Mouse (Mus musculus): ENCODE results near the gene Sfswap.
"Not testable (repeated sequence)": the region's sequence is repeated elsewhere in the genome, so short reads cannot be mapped to it uniquely, and the experiment has no call there.

The Sfswap gene

DNA sequence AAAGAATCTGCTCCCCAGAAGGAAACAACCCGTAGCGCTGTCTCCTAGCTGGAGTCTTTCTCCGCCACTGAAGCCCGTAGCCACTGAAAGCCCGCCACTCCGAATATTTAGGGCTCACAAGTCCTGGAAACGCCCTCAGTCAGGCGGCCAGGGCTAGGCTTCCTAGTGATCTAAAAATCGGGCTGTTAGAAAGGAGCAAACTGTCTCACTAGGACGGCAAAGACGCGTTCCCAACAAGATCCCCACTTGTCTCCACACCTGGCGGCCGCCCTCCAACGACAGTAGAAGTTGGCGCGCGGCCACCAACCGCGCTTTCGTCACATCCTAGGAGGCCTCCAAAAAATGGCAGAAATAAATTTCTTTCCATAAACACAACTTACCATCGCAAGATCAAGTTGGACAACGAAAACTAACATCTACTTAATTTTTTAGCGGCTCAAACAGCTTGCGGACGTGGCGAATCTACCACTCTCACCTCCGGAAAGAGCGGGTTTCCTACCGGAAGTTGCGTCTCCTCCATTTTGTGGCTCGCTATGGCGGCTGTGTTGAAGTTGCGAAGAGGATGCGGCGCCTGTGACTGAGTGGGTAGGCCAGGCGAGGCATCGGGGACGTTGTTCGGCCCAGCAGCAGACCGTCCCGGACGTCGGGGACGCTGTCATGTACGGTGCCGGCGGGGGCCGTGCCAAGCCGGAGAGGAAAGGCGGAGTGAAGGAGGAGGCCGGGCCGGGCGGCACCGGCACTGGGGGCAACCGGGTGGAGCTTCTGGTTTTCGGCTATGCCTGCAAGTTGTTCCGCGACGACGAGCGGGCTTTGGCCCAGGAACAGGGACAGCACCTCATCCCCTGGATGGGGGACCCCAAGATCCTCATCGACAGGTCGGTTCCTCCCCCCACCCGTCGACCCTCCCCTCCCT lies at the start of gene Sfswap:
Gene Sfswap, plus strand, starts transcription at position 500 of the 913 bp plus-strand sequence.
- peak; percentile 58 to 77 for DNase-seq (ENCODE audit: low spot score in 2 of 2)

DNA sequence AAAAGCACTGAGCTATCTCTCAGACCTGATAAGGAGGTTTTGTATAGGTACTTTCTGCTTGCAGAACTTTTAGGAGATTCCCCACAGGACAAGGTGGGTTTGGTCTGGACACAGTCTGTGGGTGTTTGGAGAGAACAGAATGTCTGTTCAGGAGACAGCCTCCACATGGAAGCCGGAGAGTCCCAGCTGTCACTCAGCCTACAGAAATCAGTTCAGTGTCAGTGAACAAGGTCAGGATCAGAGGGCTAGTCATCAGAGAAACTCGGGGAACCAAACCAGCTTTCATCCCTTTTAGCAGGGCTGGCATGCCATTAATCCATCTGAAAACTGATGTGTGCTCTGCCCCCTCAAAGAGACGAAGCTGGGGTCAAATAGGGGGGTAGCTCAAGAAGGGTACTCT lies 48.5 kb upstream of the Sfswap start:
- DNase-seq (ENCODE audit: low spot score in 2 of 2): no peak

DNA sequence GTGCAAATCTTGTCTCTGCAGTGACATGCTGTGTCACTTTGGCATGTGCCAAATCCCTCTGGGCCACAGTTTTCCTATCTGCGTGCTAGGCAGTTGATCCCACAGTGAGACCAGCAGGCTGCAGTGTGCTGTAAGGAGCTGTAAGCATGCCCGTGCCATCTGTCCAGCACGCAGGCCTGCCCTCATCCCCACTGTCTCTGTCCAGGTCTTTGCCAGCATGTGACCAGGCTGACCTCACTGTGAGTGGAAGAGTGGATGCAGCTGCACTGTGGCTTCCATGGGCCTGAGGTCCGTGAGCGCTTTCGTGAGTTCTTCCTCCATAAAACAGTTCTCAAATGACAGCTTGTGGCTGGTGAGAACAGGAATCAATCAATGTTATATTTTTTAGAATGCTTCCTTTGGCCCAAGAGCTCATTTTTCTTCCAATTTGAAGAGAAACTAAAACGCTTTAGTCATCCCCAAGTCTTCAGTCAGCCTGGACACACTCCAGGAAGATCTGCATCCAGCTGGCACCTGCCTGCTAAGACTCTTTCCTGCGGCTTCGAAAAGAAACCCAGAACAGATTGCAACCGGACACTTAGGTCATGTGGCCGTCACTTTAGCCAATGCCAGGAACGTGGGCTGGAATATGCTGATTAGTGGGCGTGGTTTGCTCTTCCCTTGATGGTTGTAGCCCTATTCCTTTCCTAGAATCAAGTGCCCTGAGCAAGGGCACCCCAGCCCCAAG lies 46.1 kb upstream of the Sfswap start:
- peak; percentile 56 to 64 for DNase-seq (ENCODE audit: low spot score in 2 of 2)

- DNase-seq (ENCODE audit: low spot score in 2 of 2): no peak
Observed at GRCm38 (mm10) chr5:129455529-129455896, 45.5 kb upstream of the Sfswap start.

DNA sequence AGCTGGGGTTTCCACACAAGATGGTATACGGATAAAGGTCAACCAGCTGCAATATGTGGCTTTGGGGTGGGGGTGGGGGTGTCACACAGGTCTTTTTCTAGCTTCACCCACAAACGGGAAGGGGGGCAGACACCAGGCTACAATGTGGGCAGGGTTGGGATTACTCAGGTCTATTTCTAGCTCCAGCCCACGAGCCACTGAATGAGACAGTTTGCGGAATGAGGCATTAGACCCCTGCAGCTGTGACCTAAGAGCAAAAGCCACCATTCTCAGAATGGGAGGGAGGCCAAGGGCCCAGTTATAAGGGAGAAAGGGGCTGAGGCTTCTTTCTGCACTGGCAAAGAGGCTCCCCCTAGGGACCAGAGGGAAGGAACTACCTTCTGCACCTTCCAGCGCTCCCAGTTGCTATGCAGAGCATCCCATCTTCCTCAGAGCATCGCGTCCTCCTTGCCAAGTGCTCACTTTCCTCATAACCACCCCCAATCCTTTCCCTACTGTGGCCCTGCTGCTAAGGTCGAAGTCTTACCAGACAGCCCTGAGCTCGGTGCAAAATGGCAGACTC lies 44.4 kb upstream of the Sfswap start:
- DNase-seq (ENCODE audit: low spot score in 2 of 2): no peak

GRCm38 (mm10) chr5:129458109-129458508 lies 42.9 kb upstream of the Sfswap start:
- no peak for DNase-seq (ENCODE audit: low spot score in 2 of 2)

DNA sequence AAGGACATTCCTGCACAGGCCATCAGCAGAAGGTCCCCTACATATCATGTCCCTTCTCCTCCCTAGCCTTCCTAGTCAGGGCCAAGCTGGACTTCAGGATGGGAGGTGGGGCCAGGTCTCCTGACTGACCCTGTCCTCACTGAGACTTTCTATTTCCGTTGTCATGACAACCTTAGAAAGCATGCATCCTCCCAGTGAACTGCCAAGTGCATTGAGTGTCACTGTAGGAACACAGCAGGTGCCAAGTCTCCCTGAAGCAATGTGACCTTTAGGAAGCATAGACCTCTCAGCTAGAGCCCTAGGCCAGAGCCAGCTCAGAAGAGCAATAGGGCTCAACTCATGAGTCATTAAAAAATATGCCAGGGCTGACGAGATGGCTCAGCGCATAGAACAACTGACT lies 42.5 kb upstream of the Sfswap start:
- no peak for DNase-seq (ENCODE audit: low spot score in 2 of 2)

DNA sequence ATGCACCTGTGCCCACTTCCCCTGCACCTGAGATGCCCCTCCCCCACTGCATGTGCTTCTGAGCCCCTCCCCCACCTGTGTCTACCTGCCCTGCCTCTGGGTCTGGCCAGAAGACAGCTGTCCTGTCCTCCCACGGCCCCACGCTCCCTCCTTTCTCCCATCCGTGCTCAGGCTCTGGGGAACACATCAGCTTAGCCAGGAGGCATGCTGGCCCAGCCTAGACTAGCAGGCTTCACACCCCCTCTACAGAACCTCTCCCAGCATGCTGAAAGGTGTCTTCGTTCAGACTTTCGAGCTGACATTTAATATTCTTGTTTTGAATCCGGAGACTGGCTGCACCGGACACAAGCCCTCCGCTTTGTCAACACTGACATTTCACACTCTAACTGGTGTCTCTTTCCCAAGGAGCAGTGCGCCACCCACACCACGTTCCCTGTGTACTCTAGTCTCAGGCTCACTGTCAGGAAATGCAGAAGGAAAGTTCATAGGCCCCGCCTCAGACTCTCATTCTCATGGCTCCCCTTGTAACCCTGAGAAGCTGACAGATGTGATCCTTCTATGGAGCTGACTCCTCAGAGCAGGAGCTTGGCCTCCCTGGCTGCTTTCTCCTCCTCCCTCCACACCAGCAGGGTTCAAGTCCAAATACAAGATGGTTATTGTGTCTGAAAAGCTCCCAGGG lies 40.1 kb upstream of the Sfswap start:
- no peak for DNase-seq (ENCODE audit: low spot score in 2 of 2)

GRCm38 (mm10) chr5:129463648-129464047 lies 37.4 kb upstream of the Sfswap start:
- DNase-seq (ENCODE audit: low spot score in 2 of 2): not testable (repeated sequence)

DNA sequence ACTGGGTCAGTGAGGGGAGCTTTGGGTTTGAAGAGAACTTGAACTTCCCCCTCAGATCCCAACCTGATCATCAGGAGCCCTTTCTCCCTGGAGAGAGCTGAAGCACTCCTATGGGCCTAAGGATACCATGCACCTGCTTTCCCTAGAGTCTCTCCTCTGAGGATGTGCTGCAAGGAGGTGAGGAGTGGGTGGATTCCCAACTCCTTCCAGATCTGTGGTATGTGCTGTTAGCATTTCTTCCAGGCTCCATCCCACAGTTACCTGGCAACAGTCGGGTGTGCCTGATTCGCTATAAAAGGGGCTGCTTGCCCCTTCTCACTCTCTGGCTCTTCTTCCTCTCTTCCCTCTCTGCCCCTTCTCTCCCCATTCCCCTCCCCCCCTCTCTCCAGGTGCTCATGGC lies 35.2 kb upstream of the Sfswap start:
- DNase-seq (ENCODE audit: low spot score in 2 of 2): peak in 1 of 2 experiments; percentile 18

DNA sequence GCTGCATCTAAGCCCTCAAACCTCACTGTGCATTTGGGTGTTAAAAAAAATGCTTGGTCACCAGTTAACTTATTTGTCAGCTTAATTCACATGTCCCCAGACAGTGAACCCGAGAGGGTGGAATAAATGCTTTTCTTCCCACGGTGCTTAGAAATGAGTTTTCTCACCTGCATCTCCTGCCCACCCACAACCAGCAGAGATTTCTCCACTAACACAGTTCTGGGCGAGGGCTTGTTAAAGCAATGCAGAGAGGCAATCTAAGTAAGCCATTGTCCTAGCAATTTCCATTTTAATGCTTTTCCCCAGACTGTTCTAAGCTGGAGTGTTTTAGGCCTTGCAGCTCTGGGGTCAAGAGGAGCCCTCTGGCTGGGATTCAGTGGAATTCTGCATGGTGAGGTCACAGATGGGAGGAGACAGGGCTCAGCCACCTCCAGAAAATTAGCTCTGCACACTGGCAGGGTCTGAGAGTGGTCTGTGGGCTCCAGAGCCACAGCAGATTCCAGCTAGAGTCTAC lies 25.4 kb upstream of the Sfswap start:
- DNase-seq (ENCODE audit: low spot score in 2 of 2): no peak

DNA sequence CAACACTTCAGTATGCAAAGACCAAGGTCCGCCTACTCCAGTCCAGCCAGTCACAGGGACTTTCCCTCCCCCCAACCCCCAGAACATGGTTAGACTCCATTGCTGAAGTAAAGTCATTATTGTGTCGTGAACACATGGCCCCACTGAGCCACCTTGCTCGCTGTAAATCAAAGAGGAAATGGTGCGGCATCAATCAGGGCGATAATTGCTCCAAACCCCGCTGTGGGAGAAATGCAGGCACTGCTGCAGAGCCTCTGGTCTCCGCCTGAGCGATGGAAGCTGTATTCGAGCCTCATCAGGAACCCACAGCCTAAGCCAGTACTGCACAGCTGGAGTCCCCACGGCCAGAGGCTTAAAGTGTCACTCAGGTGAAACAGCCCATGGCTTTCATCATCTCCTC lies 11.1 kb upstream of the Sfswap start:
- DNase-seq (ENCODE audit: low spot score in 2 of 2): no peak

DNA sequence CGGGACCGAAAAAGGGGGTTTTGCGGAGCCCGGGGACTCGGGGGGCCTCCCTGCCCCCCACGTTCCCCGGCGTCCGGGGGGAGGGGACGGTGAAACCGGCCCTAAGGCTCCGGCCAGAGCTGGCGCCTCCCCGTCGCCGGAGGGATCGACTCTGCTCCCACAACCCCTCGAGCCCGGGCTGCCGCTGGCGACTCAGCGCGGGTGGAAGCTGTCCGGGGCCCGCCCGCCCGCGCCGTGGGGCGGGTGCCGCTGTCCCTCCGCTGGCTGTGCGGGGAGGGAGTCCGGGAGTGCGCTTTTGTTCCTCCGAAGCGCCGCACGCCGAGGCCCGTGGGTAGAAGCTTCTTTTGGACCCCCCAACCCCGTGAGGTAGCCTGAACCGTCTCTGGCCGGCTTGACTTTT lies 650 bp downstream of the Sfswap start:
- DNase-seq (ENCODE audit: low spot score in 2 of 2): peak in 1 of 2 experiments; percentile 14

DNA sequence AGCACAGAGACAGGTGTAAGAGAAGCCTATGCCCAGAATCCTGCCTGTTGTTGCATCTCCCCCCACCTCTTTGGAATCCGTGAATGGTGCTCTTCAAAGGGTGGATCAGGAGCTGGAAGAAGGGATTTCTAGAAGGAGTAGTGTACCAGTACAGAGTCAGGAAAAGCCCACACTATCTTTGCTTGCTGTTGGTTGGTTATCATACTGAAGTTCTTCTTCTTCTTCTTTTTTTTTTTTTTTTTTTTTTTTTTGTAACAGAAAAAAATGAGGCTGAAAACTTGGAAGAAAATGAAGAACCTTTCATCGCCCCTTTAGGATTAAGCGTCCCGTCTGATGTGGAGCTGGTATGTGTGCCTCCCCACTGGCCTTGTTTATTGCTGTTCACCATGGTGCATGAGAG lies 5.9 kb downstream of the Sfswap start:
- DNase-seq (ENCODE audit: low spot score in 2 of 2): no peak

DNA sequence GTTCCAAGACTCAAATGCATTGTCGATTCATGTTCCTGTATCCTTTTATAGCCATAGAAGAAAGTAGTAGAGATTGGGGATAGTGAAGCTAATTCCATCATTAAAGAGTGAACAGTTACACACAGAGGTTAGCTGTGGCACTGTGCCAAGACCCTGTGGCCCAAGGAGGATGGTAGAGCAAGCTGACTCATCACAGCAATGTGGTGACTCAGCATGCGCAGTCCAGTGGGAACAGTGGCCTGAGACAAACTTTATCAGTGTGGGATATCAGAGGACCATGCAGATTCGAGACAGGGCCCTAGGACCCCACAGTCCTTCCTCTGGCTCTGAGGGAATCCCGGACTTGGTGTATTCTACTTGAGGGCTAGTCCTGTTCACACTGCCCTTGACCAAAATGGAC lies 17.2 kb downstream of the Sfswap start:
- no peak for DNase-seq (ENCODE audit: low spot score in 2 of 2)

- no peak for DNase-seq (ENCODE audit: low spot score in 2 of 2)
Observed at GRCm38 (mm10) chr5:129518786-129519185, 17.8 kb downstream of the Sfswap start.

- DNase-seq (ENCODE audit: low spot score in 2 of 2): no peak
Observed at GRCm38 (mm10) chr5:129519591-129519990, 18.6 kb downstream of the Sfswap start.

- peak in 1 of 2 experiments; percentile 45 for DNase-seq (ENCODE audit: low spot score in 2 of 2)
Observed at GRCm38 (mm10) chr5:129521501-129521900, 20.5 kb downstream of the Sfswap start.

- DNase-seq (ENCODE audit: low spot score in 2 of 2): no peak
Observed at GRCm38 (mm10) chr5:129521913-129522312, 20.9 kb downstream of the Sfswap start.

- no peak for DNase-seq (ENCODE audit: low spot score in 2 of 2)
Observed at GRCm38 (mm10) chr5:129523166-129523565, 22.1 kb downstream of the Sfswap start.

DNA sequence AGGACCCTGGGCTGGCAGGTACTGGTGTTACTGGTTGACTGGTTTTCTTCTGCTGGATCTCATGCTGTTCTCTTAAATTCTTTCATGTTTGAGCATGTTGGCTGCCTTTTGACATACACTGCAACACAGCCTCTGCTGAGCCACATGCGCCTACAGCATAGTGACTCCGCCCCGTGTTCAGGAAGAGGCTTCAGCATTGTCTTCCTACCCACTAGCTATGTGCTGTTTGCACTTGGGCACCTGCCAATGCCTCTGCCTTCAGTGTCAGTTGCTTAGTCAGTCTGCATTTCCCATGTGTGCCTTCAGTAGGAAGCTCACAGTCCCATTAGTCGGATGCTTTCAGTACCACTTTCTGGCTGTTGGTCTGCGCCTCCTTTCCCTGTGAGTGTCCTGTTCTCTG lies 23.7 kb downstream of the Sfswap start:
- DNase-seq (ENCODE audit: low spot score in 2 of 2): no peak

- no peak for DNase-seq (ENCODE audit: low spot score in 2 of 2)
Observed at GRCm38 (mm10) chr5:129527162-129527561, 26.1 kb downstream of the Sfswap start.

Measured in frontal cortex, postnatal 10 days (tissue).